Mouse (Mus musculus): ENCODE results near the gene Fam151b.
A peak's percentile ranks its signal among the peaks of the same experiment; 100 is the strongest.

The Fam151b gene

GRCm38 (mm10) chr13:92483852-92484463, at the start of gene Fam151b:
TSS of gene Fam151b (minus strand) at chr13:92484015.
- TF ChIP-seq GATA4 (IDR thresholded peaks at IDR 0.05; ENCODE audit: insufficient replicate concordance, low read length) = no peak

DNA sequence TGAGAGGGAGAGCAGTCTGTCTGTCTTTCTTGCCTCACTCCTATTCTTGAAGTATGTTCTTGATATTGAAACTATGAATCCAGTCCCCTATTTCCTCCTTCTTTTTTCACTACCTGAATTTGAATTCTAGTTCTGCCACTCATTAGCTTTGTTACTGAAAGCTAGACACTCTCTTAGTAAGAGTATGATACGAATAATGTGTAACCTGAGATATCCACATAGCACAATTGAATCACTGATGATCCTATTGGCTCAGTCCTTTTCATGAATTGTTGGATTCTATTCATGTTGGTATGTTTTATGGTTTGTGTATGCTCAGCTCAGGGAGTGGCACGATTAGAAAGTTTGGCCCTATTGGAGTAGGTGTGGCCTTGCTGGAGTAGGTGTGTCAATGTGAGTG, 48.4 kb upstream of the Fam151b start:
- TF ChIP-seq GATA4 (IDR thresholded peaks at IDR 0.05; ENCODE audit: insufficient replicate concordance, low read length) = no peak

DNA sequence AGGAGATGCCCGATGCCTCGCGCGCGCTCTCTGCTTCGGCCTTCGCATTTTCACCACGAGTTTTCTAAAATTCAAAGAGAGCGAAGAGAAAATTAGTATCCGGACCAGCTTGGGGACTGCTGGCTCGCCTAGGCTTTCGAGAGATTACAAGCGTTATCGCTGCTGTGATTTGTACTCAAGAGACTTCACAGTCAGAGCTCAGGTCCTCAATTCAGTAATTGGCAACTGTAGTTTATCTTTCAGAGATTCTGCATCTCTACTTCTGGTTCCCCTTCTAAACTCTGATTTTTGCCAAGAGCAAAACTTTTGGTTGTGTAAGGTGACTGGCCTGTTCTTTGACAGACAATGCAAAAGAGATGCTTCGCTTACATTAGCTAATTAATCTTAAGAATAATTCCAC, 47.4 kb upstream of the Fam151b start:
- peak; percentile 8; the same call in 1 of the 2 replicates for TF ChIP-seq GATA4 (IDR thresholded peaks at IDR 0.05; ENCODE audit: insufficient replicate concordance, low read length)

DNA sequence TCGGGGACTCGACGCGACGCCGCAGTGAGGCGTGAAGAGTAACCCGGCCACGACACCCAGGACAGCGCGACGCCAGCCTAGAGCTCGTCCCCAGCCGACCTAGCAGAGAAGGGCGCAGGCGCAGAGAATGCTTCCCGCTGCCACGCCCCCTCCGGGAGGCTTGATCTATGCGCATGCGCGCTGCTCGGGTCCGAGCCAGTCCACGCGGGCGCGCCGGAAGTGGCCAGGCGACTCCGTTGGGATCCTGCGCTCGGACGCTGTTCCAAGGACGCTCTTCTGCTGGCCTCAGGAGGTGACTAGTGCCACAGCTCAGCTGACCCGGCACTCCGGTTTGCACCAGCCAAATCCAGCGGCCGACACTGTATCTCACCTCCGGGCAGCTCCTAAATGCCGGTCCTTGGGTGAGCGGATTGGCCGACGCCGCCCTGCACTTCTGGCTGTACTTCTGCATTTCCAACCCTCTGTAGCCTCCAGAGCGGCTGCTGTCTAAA, 47.0 kb upstream of the Fam151b start, which contains the start of gene Zfyve16:
Gene Zfyve16 (minus strand): TSS at position 148 of the 491 bp plus-strand sequence.
- no peak for TF ChIP-seq GATA4 (IDR thresholded peaks at IDR 0.05; ENCODE audit: insufficient replicate concordance, low read length)

DNA sequence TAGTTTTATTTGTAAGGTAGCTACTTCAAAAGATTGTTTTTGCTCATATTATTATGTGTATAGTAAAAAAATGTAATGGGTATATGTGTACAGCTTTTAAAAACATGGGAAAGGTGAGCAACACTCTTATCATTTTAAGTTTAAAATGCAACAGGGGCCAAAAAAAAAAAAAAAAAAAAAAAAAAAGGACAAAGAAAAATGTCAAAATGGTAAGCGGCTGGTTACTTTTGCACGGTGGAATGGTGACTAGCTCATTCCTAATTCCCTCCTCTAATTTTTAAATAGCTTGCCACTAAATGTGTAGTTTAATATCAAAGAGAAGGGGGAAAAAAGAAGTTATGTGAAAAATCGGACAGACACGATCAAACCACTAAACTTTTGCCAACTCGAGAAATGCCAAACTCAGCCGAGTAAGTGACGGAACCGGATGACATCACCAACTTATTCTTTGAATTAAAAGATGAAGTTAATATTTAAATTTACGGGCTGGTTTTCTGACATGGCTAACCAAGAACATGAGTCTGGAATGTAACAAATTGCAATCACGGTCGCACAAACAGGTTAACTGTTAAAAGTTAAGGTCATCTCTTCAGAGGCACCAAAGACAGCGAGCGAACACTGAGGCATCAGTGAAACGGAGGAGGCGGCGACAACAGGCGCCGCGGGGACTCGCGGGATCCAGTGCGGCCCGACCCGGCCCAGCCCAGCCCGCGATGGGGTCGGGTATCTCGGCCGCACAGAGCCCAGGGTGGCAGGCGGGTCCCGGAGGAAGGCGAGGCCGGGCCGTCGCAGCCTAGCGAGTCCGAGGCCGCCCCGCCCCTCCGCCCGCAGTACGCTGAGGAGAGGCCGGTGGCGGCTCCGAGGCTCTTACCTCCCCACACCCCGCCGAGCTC, 46.3 kb upstream of the Fam151b start:
- TF ChIP-seq GATA4 (IDR thresholded peaks at IDR 0.05; ENCODE audit: insufficient replicate concordance, low read length) = no peak

- no peak for TF ChIP-seq GATA4 (IDR thresholded peaks at IDR 0.05; ENCODE audit: insufficient replicate concordance, low read length)
Observed at GRCm38 (mm10) chr13:92523178-92523813, 39.5 kb upstream of the Fam151b start.

DNA sequence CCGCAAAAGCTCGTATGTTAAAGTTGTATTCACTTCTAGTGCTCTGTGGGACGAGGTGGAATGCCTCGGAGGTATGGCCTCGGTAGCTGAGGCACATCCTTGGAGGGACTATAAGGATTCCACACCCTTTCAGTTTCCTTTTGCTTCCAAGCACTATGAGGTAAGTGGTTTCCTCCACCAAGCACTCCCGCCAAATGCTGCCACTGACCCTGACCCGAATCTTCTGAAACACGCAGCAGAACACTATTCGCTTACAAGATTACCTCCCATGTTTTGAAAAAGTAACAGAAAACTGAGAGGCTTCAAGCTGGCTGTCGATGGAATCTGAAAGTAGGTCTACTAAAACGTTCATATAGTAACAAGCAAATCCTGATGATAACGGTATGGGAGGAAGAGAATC, 21.1 kb upstream of the Fam151b start:
- no peak for TF ChIP-seq GATA4 (IDR thresholded peaks at IDR 0.05; ENCODE audit: insufficient replicate concordance, low read length)

GRCm38 (mm10) chr13:92491923-92492322, 8.1 kb upstream of the Fam151b start:
- TF ChIP-seq GATA4 (IDR thresholded peaks at IDR 0.05; ENCODE audit: insufficient replicate concordance, low read length) = no peak

- TF ChIP-seq GATA4 (IDR thresholded peaks at IDR 0.05; ENCODE audit: insufficient replicate concordance, low read length) = no peak
Observed at GRCm38 (mm10) chr13:92490817-92491216, 7.0 kb upstream of the Fam151b start.

DNA sequence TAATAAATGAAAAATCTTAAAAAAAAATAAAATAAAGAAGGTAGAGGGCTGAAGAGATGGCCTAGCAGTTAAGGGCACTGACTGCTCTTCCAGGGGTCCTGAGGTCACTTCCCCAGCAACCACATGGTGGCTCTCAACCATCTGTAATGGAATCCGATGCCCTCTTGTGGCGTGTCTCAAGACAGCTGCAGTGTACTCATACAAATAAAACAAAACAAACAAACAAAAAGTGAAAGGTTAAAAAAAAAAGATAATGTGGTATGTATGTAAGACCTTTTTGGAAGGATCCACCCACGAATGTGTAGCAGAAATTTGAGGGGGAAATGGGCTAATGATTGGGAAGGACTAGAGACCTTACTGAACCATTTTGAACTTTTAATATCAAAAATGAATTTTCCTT, 467 bp downstream of the Fam151b start:
- TF ChIP-seq GATA4 (IDR thresholded peaks at IDR 0.05; ENCODE audit: insufficient replicate concordance, low read length) = no peak

- no peak for TF ChIP-seq GATA4 (IDR thresholded peaks at IDR 0.05; ENCODE audit: insufficient replicate concordance, low read length)
Observed at GRCm38 (mm10) chr13:92470151-92470550, 13.7 kb downstream of the Fam151b start.

DNA sequence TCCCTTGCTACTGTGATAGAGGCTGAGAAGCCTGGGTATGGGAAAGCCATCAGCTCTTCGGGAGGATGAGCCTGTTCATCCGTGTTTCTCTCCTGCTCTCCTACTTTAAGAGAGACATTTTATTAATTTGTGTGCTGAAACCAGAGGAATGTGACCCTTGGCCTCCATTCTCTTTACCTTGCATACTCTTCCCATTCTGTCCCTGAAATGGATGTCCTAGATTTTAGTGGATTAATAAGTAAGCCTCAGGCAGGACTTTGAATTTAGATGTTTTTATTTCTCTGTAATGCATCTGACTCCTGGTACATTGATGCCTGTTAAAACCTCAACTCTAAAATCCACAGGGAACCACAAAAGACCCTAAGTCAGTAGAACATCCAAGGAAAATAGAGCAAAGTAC, 14.4 kb downstream of the Fam151b start:
- no peak for TF ChIP-seq GATA4 (IDR thresholded peaks at IDR 0.05; ENCODE audit: insufficient replicate concordance, low read length)

DNA sequence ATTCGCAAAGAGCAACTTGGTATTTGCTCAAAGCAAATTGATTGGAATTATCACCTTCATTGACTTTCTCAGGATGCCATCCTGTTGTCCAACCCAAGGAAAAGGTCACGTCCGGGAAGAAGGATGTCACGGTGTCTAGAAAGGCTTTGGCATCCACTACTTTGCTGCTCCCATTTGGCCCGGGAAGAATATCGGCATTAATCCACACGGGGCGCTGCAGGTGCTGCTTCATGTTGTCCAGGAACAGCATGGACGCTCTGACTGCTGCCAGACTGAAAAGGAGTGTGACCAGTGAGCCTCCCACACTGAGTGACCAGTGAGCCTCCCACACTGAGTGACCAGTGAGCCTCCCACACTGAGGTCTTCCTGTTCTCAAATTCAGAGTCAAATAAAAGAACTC, 15.9 kb downstream of the Fam151b start:
- TF ChIP-seq GATA4 (IDR thresholded peaks at IDR 0.05; ENCODE audit: insufficient replicate concordance, low read length) = no peak

DNA sequence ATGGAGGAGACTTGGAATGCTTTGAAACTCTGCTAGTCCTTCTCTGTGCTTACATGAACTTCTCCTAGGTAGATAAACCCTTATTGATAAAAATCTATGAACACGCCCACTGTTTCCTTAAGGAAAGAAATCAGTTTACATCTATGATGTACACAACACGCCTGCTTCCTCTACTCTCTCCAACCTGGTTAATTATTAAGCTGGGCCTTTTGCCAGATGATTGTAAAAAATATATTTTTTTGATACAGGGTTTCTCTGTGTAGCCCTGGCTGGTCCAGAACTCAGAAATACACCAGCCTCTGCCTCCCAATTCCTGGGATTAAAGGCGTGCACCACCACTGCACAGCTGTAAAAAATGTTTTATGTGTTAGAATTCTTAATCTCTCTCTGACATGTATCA, 19.1 kb downstream of the Fam151b start:
- no peak for TF ChIP-seq GATA4 (IDR thresholded peaks at IDR 0.05; ENCODE audit: insufficient replicate concordance, low read length)

GRCm38 (mm10) chr13:92446872-92447271, 36.9 kb downstream of the Fam151b start:
- no peak for TF ChIP-seq GATA4 (IDR thresholded peaks at IDR 0.05; ENCODE audit: insufficient replicate concordance, low read length)

GRCm38 (mm10) chr13:92440286-92440685, 43.5 kb downstream of the Fam151b start:
- TF ChIP-seq GATA4 (IDR thresholded peaks at IDR 0.05; ENCODE audit: insufficient replicate concordance, low read length) = no peak

All from liver, adult (tissue).